Mouse (Mus musculus): ENCODE data around the gene Thsd7b.
"Not testable (repeated sequence)": the region's sequence is repeated elsewhere in the genome, so short reads cannot be mapped to it uniquely, and the experiment has no call there.

The Thsd7b gene

DNA sequence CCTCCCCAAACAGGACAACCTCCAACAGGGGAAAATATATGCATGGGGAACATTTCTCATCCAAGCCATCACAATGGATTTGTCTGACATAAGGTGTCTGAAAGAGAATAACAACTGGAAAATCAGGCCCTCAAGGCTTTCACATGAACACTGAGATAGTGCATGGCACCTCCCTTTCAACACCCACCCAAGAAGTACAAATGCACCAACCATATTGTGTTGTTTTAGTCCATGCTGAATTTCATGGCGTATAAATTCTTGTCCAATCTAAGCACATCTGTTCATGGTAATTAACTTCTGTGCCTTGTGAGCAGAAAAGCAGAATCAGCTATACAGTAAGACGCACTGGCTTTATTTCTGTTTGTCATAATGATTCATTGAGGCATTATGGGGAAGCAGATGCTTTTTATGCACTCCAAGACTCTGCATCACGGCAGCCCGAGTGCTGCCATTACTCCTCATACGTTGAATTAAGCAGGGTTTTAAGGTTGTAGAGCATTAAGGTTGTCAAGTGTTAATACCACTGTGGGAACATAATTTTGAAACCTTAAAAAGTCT lies 577.0 kb downstream of the Thsd7b start:
- DNase-seq (ENCODE audit: low spot score) = no peak

DNA sequence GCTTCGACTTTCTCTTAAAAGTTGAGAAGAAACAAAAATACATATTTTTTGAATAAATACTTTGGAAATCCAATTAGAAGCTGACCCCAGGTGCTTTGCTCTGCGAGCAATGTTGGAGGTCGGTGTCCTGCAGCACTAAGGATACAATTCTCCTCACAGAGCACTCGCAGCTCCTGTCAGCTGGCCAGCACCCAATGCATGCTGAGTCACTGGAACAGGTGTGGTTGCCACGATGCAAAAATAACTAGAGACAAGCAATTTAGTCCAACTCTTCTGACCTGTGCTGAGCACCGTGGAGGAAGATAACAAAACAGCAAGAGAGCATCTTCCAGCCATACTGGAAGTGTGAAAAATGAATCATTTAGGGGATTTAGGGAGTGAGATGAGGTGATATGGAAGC lies 594.6 kb downstream of the Thsd7b start:
- no peak for DNase-seq (ENCODE audit: low spot score)

DNA sequence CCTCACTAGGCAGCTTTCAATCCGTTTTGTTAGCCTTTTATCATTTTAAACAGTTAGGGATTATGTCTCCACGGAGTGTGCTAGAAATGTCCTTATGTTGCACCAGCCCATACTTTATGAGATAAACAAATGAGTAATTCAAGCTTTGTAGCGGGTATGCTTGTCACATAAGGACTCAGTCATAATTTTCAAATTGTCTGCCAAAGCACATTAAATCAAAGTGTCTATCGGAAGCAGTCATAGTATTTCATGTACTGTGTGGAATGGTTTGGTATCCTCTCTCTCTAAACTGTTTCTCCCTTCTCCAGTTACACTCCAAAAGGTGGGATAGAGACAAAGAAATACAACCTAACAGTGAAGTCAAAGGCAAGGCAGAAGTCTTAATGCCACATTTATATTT lies 601.3 kb downstream of the Thsd7b start:
- DNase-seq (ENCODE audit: low spot score) = no peak

DNA sequence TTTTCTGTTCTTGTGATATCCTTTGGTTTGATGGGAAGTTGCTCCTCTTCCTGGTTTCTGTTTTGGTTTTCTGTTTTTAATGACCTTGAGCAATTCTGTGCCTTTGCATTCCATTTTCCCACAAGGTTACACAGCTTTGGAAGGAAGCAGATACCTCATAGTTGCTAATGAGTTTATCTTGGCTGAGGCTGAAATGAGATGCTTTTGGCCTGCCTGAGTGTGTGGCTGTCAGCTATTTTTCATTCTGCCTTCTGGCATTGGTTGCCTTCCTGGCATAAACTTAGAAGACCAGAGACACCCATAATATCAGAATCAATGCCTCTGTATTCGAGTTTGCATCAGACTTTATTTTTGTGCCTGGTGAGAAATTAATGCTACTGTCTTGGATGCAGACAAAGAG lies 614.8 kb downstream of the Thsd7b start:
- DNase-seq (ENCODE audit: low spot score) = peak; percentile 0

DNA sequence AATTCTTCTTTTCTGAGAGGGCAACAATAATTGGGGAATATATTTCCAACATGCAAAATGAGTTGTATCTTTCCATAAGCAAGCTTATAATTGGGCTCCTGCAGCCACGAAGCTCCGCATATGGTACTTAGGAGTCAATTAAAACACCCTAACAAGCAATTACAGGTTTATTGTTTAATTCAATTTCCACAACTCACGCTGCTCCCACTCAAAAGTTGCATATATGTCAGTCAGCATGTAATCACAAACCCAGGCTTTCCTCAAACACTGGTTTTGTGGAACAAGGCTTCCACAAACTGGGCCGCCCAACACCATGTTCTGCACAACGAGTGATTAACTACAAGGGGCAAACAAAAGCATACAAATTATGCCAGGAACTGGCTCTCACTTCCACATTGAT lies 625.0 kb downstream of the Thsd7b start:
- no peak for DNase-seq (ENCODE audit: low spot score)

DNA sequence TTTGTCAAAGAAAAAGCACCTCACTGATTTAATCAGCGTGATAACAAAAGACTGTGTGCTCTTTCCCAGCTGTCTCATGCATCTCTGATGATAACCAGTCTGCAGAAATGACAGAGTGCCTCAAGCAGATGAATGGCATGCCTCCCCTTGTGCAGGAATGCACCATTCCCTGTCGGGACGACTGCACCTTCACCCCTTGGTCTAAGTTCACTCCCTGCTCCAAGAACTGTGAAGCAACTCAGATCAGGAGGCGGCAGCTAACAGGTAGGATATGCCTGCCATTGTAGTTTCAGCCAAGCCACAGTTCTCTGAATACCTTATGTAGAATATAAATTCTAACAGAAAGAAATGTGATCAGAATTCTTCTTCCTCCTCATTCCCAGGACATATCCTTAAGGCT lies 642.4 kb downstream of the Thsd7b start:
- no peak for DNase-seq (ENCODE audit: low spot score)

DNA sequence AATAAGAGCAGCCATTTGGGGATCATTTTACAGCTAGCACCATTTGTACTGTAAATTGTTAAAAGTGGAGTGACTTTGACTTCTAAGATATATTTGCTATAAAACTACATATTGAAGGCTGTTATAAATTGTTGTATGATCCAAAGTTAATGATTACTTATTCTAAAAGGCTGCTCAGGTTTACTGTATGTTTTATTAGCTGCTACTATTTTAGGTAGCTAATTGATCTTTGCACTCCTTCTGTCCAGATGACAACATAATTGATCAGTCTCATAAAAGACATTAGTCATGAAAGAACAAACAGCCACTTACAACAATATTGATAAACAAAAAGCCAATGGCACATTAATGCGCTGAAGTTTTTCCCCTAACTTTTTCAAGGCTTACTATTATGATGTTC lies 644.5 kb downstream of the Thsd7b start:
- no peak for DNase-seq (ENCODE audit: low spot score)

DNA sequence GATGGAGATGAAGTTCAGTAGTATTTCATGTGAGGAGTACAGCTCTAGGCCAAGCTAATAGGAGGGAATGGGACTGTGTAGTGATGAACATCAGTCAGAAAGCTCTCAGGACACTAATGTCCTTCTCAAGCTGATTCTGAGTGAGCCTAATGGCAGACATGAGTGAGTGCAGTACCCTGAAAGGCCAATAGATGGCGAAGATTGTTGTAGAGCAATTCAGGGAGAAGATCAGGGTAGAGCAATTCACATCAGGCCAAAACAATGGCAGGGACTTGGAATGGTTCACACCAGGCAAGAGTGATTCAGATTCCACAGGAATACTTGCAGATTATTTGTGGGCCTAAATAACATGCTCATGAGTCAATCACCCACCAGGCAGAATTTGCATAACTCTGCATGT lies 646.3 kb downstream of the Thsd7b start:
- no peak for DNase-seq (ENCODE audit: low spot score)

DNA sequence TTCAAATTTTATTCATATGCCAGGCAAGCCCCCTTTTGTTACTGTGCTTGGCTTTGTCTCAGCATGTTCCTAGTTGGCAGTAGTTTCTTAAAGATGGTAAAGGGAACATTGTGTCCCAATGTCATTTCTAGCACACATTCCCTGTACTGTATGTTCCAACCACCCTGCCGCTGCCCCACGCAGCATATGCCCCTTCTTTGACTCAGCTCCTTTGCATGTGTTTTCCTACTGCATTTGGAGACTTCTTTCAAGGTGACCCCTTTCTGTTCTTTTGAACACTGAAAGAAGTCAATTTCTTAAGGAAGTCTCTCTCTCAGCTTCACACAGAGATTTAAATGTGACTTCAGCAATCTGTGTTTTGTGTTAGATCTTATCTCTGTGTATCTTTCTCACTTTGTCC lies 657.9 kb downstream of the Thsd7b start:
- no peak for DNase-seq (ENCODE audit: low spot score)

DNA sequence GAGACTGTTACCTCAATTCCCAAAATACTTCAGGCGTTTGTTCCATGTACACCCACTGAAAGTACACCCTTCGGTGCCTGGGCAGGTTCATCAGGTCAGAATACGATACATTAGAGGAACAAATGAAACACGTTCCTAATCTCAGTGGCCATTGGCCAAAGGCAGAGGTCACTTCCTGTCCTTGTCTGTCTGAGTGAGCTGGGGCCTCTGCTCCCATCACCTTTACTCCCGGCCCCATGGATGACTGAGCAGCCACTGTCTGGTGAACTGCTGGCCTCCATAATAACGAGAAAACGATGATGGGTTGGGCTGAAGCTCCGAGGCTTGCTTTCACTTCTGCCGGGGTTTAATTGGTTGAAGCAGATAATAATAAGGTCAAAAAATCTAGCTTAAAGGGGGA lies 670.0 kb downstream of the Thsd7b start:
- no peak for DNase-seq (ENCODE audit: low spot score)

DNA sequence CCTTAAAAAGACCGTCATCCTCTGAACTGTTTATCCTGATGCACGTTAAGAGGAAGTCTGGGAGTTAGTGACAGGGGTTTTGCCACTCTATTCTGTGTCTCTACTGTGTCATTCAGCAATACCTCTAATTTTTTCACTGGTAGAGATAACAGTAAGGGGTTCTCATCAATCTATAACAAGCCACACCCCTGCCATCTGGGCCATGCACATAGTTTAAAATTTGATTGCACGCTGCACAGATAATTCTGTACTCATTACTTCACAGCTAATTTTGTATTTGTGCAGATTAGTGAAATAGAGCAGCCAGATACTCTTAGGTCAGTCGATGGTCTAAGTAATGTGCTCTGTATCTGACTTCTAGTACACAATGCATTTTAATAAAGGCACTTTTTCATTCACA lies 673.9 kb downstream of the Thsd7b start:
- no peak for DNase-seq (ENCODE audit: low spot score)

DNA sequence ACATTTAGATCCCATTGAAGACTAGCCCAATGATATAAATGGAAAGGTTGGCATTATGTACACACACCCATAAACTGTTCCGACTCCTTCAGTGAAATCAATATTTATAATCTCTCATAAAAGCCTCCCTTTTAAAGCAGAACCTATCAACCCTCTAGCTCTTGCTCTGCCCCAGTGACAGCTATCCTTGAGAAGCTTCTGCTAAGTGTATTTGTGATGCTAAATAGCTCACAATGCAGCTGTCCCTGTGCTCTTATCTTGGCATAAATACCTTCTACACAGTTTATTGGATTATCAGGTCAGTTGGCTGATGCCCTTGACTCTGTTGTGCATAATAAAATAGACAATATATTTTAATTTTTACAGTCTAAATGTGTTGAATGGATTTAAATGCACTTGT lies 682.4 kb downstream of the Thsd7b start:
- no peak for DNase-seq (ENCODE audit: low spot score)

DNA sequence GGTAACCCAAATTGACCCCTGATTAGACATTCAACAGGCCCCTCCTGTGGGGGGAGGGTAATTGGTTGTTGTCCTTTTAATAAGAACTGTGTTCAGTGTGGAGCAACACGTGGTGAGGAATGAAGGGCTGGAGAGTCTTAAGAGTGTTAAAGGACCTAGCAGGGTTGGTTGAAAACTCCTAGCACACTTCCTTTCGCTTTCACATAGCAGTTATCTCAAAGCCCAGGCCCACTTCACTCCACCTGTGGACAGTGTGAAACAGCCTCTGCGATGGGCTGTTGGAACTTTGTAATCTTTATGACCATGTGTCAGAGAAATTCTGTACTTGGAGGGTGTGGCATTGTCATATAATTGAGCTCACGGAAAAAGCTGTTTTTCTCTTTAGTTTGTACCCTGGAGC lies 683.5 kb downstream of the Thsd7b start:
- DNase-seq (ENCODE audit: low spot score) = no peak

DNA sequence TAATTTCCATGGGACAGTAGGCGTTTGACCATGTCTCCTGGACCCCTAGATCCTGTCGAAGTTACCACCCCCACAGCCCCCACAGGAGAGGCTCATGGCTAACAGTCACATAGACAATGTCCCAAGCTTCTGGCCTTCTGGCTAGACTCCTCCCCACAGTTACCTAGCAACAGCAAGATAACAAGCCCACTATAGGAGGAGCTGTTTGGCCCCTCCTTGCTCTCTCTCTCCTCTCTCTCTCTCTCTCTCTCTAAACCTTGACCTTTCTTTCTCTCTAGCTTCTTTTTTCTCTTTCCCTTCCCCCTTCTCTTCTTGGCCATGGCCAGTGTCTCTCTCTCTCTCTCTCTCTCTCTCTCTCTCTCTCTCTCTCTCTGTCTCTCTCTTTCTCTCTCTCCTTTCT lies 686.2 kb downstream of the Thsd7b start:
- not testable (repeated sequence) for DNase-seq (ENCODE audit: low spot score)

DNA sequence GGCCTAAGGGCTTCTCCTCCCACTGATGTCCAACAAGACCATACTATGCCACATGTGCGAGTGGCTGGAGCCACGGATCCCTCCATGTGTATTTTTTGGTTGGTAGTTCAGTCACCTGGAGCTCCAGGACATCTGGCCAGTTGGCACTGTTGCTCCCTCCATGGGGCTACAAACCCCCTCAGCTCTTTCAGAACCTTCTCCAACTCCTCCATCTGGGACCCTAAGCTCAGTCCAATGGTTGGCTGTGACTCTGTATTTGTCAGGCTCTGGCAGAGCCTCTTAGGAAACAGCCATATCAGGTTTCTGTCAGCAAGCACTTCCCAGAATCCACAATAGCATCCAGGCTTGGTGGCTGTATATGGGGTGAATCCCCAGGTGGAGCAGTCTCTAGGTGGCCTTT lies 690.1 kb downstream of the Thsd7b start:
- no peak for DNase-seq (ENCODE audit: low spot score)

DNA sequence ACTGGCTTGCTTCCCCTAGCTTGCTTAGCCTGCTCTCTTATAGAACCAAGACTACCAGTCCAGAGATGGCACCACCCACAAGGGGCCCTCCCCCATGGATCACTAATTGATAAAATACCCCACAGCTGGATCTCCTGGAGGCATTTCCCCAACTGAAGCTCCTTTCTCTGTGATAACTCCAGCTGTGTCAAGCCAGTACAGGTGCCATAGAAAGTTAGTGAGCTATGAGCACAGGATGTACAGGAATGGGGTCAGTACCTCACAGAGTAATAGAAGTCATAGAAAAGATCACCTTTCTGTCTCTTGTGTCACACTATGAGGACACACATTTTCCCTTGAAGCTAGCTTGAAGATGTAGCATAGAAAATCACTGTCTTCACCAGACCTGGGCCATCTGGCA lies 716.1 kb downstream of the Thsd7b start:
- DNase-seq (ENCODE audit: low spot score) = not testable (repeated sequence)

DNA sequence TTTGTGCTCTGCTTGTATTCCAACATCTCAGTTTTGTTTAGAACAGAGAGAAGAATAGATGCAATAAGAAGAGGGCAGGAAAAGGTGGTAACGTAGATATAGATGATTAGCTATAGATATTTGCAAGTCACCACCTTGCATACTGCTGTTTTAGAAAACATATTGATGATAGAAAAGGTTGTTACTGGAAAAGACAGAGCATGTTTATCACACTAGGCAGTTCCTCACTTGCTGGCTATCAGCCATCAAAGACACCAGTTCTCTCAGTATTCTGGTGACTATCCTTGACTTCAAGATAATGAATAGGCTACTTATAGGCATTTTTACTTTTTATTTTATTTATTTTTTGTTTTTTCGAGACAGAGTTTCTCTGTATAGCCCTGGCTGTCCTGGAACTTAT lies 717.7 kb downstream of the Thsd7b start:
- DNase-seq (ENCODE audit: low spot score) = no peak

DNA sequence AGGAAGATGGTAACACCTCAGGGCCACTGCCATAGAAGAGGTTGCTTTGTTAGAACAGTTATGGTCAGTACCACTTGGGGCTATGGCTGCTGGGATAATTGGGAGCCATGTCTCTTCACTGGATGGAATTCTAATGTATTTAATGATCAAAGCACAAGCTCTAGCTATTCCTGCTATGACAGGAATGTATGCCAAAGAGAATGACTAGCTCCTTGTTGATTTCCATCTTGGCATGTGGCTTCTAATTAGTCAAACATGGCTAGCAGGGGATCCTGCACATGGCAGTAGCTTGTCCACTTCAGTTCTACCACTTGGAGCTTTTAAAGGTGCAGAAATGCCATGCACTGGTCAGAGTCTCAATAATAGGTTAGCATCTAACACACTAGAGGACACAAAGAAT lies 781.9 kb downstream of the Thsd7b start:
- no peak for DNase-seq (ENCODE audit: low spot score)

DNA sequence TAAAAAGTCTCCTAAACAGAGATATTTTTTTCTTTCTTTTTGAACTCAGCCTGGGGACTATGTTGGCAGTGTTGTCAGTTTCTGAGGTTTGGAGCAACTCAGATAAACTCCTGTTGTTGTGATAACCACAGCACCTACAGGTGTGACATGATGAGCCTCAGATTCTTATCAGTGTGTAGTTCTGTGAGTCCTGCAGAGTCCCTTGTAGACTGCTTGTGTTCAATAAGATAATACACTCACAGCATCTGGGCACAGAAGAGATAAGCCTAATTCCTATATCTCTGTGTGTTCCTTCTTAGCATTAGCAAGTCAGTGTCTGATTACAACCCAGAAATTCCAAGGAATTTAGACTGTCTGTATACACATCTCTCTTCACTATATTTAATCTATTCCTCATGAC lies 789.0 kb downstream of the Thsd7b start:
- no peak for DNase-seq (ENCODE audit: low spot score)

DNA sequence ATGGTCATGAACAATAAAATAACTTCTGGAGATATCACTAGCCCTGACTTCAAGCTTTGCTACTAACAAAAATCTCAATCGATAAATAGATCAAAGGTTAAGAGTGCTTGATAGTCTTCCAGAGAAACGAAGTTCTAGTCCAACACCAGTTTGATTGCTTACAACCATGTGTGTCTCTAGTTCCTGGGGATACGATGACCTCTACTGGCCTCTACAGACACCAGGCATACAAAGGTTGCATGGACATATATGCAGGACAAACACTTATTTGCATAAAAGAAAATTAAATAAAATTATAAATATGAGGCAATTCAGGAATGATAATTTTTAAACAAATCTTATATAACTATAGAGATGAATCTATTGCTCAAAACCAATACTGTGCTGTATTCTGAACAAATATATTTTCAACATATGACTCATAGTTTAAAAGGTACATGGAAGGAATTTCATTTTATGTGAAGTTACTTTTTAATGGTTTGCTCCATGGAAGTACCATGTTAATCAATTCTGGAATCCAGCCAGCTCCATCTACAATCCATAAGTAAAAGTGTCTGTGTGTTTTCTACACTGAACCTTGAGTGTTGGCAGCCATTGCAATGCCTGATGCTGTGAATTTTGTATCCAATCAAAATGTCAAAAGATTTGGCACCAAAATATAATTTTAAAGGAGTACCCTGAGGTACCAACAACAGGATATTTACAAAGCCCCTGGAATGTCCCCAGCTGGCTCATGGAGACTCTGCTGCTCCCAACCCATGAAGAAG lies 793.3 kb downstream of the Thsd7b start:
- DNase-seq (ENCODE audit: low spot score) = no peak

DNA sequence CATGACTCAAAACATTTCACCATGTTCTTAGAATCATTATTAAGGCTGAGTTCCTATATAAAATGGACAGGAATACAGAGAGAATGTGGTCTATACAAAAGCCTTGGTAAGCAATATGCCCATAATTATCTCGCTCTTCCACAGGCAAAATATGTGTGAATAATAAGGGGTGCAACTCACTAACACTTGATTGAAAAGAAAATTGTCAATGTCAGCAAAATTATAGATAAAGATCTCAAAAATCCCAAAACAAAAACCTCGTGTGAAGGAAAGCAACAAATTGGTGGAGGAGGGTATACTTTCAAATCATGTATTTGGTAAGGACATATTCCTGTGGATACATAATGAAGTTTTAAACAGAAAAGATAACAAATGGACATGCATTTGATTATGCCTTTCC lies 810.7 kb downstream of the Thsd7b start:
- no peak for DNase-seq (ENCODE audit: low spot score)

DNA sequence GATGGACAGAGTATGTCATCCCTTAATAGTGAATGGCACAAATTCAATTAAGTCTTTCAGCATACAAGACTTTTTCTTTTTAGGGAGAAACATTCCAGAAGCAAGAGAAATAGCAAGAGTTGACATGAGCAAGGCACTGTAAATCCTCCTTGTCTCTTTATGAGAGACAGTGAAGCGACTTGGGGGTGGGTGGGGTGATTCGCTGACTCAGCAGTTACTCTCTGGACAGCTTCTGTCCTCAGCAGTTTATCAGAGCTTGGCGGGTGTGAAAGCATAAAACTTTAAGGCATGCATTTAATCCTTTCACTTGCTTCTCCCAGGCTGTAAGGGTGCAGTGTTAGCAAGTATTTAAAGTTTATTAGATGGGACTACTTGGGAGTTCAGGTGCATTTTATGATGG lies 812.1 kb downstream of the Thsd7b start:
- DNase-seq (ENCODE audit: low spot score) = no peak

DNA sequence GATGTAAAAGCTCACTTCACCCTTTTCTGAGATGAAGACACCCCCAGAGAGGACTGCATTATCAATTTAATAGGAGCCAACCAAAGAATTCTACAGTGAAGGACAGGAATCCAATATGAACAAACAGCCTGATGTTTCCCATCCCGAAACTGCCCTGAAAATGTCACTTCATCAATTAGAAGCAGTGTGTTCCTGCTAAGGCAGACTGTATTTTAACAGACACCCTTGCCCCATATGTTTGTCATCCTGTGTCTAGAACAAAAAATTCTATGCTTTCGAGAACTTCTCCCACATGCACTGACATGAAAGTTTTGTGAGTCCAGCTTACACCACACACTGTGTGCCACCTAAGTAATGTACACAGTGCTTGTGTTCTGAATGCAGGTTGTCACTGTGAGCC lies 812.8 kb downstream of the Thsd7b start:
- no peak for DNase-seq (ENCODE audit: low spot score)

DNA sequence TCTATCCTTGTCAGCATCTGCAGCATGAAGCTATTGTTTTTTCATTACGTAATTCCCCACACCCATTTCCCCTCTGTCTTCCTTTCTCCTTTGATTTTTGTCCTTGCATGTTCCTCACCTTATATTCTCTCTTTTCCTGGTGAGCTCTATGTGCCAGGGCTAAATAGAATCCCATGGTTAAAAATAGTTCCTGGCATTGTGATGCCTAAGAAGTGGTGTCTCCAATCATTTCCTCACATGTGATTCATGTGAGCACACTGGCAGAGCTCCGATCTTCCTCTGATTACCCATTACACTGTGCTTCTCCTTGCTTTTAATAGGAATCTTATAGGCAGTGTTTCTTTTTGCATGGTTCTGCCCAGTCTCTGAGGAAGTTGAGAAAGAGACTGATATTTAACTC lies 826.1 kb downstream of the Thsd7b start:
- no peak for DNase-seq (ENCODE audit: low spot score)
